Mouse (Mus musculus) hindbrain, embryonic 14.5 days (tissue): ENCODE measurements around the gene Fbxo31. TPM values are rescaled to one million over a fixed set of nuclear protein-coding genes. Genes with fewer than 3 reads are reported as not detected.

Source experiments
- ATAC-seq: fragments of 200-750 bp; cut with Nextera tagmentation; 2 replicates; pipeline ENCODE4 v1.8.0; 2017; ENCODE audit warnings: moderate number of reproducible peaks, mild to moderate bottlenecking, moderate TSS enrichment, moderate library complexity; ENCODE audit not compliant: low FRiP score
- DNase-seq: peaks from one replicate; pipeline ENCODE4 v3.0.0-alpha.2; 2015; ENCODE audit warnings: low spot score
- H3K27ac ChIP-seq: fragments of 300-500 bp; sonication (generic); 2 replicates; pipeline ENCODE4 v1.5.1; 2014; ENCODE audit warnings: mild to moderate bottlenecking, moderate library complexity
- H3K27me3 ChIP-seq: fragments of 300-500 bp; sonication (generic); 2 replicates; pipeline ENCODE4 v1.6.1; 2014; ENCODE audit warnings: mild to moderate bottlenecking, low read length, mixed read lengths; ENCODE audit not compliant: control insufficient read depth, insufficient read depth
- H3K36me3 ChIP-seq: fragments of 300-500 bp; sonication (generic); replicated peaks from 2 replicates; pipeline ENCODE4 v1.6.1; 2014; ENCODE audit not compliant: control insufficient read depth, insufficient read depth
- H3K4me1 ChIP-seq: fragments of 300-500 bp; sonication (generic); replicated peaks from 2 replicates; pipeline ENCODE4 v1.6.1; 2014; ENCODE audit warnings: antibody characterized with exemption, low read length, mixed read lengths; ENCODE audit not compliant: control insufficient read depth, insufficient read depth
- H3K4me2 ChIP-seq: fragments of 300-500 bp; sonication (generic); replicated peaks from 2 replicates; pipeline ENCODE4 v1.6.1; 2014; ENCODE audit warnings: mild to moderate bottlenecking, moderate library complexity
- H3K4me3 ChIP-seq: fragments of 300-500 bp; sonication (generic); replicated peaks from 2 replicates; pipeline ENCODE4 v1.5.1; 2014; ENCODE audit warnings: mild to moderate bottlenecking, low read length
- H3K9ac ChIP-seq: fragments of 300-500 bp; sonication (generic); 2 replicates; pipeline ENCODE4 v1.6.1; 2014
- H3K9me3 ChIP-seq: fragments of 300-500 bp; sonication (generic); 2 replicates; pipeline ENCODE4 v1.6.1; 2016; ENCODE audit warnings: low read length; ENCODE audit not compliant: control insufficient read depth
- WGBS: fragments of 180-500 bp; shearing (Covaris S2); extraction: QIAGEN DNeasy Blood & Tissue Kit; methylation state at CpG from one replicate; pipeline ENCODE4 v1.1.7; 2014; 5-methylcytosine and 5-hydroxymethylcytosine counted together
- polyA plus RNA-seq: library from polyadenylated mRNA; unstranded; fragments of >200 nt; fragmentation: Nextera tagmentation; extraction: Ambion mirVana; gene quantifications from 2 replicates; pipeline ENCODE4 v1.2.1, GENCODE M21; 2014

The Fbxo31 gene
- polyA plus RNA-seq, 1 experiment from 2014 or later: 38.1 TPM

- WGBS: 69% methylated on average over 6 of the region's 6 CpGs
These were observed 51.6 kb downstream of the Fbxo31 start for GRCm38 (mm10) chr8:121526811-121527550.

GRCm38 (mm10) chr8:121525111-121525818, 53.3 kb downstream of the Fbxo31 start:
- DNase-seq (no peak), ATAC-seq (no peak)
- Histone ChIP-seq H3K9me3 (no peaks in the 10 kb centered on the region), H3K9ac (no peak overlapping the region), H3K27ac (no peak overlapping the region), H3K36me3 (no peaks in the 10 kb centered on the region), H3K4me3 (no peak overlapping the region), H3K4me2 (no peak overlapping the region), H3K4me1 (no peaks in the 10 kb centered on the region), H3K27me3 (no peaks in the 10 kb centered on the region)
- WGBS: 85% methylated on average over 18 of the region's 18 CpGs

More at GRCm38 (mm10) chr8:121526811-121527550, 51.6 kb downstream of the Fbxo31 start:
- Histone ChIP-seq H3K4me3 (no peak overlapping the region), H3K9me3 (no peaks in the 10 kb centered on the region), H3K9ac (no peak overlapping the region), H3K27ac (no peak overlapping the region), H3K27me3 (no peaks in the 10 kb centered on the region), H3K4me2 (no peak overlapping the region), H3K4me1 (no peaks in the 10 kb centered on the region), H3K36me3 (no peaks in the 10 kb centered on the region)
- DNase-seq: no peak
- ATAC-seq: no peak

GRCm38 (mm10) chr8:121513429-121513828, 65.2 kb downstream of the Fbxo31 start:
- Histone ChIP-seq H3K27ac (no peak overlapping the region), H3K4me2 (no peak overlapping the region), H3K36me3 (no peaks in the 10 kb centered on the region), H3K9me3 (no peaks in the 10 kb centered on the region), H3K27me3 (peaks cover 18% of the 10 kb centered on the region), H3K9ac (no peak overlapping the region), H3K4me1 (no peaks in the 10 kb centered on the region), H3K4me3 (no peak overlapping the region)
- DNase-seq (peak; percentile 96), ATAC-seq (0 out of 2 replicates have a peak, but pooled peaks have one; percentile 77)
- 7% methylated on average over 12 of the region's 12 CpGs for WGBS

GRCm38 (mm10) chr8:121511751-121512150, 66.9 kb downstream of the Fbxo31 start:
- H3K4me3 ChIP-seq: no peak overlapping the region
- H3K27ac ChIP-seq: no peak overlapping the region
- ATAC-seq (no peak), DNase-seq (no peak)
- H3K36me3 ChIP-seq: no peaks in the 10 kb centered on the region
- peaks cover 18% of the 10 kb centered on the region for H3K27me3 ChIP-seq
- H3K9me3 ChIP-seq: no peaks in the 10 kb centered on the region
- no peak overlapping the region for H3K4me2 ChIP-seq
- no peaks in the 10 kb centered on the region for H3K4me1 ChIP-seq
- no peak overlapping the region for H3K9ac ChIP-seq
- WGBS: 57% methylated on average over 9 of the region's 9 CpGs

Other genes starting within 250 kb of the Fbxo31 start
- not detected in 2 replicates for gene 1700018B08Rik, start 34.5 kb downstream of the Fbxo31 start, polyA plus RNA-seq
- gene Map1lc3b, start 11.6 kb upstream of the Fbxo31 start, polyA plus RNA-seq: 389 and 391 TPM in 2 replicates
- 33.5 and 35.6 TPM in 2 replicates for gene Zcchc14, start 74.1 kb upstream of the Fbxo31 start, polyA plus RNA-seq
- gene Jph3, start 150.8 kb upstream of the Fbxo31 start, polyA plus RNA-seq: 90.1 and 93.1 TPM in 2 replicates